Mouse (Mus musculus) intestine, embryonic 14.5 days (tissue): ENCODE data around the gene 1700001O22Rik. TPM values are rescaled to one million over a fixed set of nuclear protein-coding genes. Genes with fewer than 3 reads are reported as not detected.

ENCODE experiments used
- ATAC-seq: fragments of 200-750 bp; cut with Nextera tagmentation; replicated peaks from 2 replicates; pipeline ENCODE4 v1.8.0; 2017; ENCODE audit warnings: low read depth, moderate number of reproducible peaks, moderate TSS enrichment, moderate library complexity; ENCODE audit not compliant: low FRiP score, low TSS enrichment
- DNase-seq: peaks from one replicate; pipeline ENCODE4 v3.0.0-alpha.2; 2018; ENCODE audit warnings: low spot score
- H3K27ac ChIP-seq: fragments of 300-500 bp; sonication (generic); 2 replicates; pipeline ENCODE4 v1.5.1; 2014; ENCODE audit warnings: low read depth, mild to moderate bottlenecking, control low read depth
- H3K27me3 ChIP-seq: fragments of 300-500 bp; sonication (generic); replicated peaks from 2 replicates; pipeline ENCODE4 v1.6.1; 2014; ENCODE audit warnings: low read length, control low read depth; ENCODE audit not compliant: control insufficient read depth, insufficient read depth
- H3K36me3 ChIP-seq: fragments of 300-500 bp; sonication (generic); 2 replicates; pipeline ENCODE4 v1.6.1; 2014; ENCODE audit warnings: low read length, control low read depth; ENCODE audit not compliant: control insufficient read depth, insufficient read depth
- H3K4me1 ChIP-seq: fragments of 300-500 bp; sonication (generic); replicated peaks from 2 replicates; pipeline ENCODE4 v1.6.1; 2014; ENCODE audit warnings: low read length, control low read depth, mixed read lengths; ENCODE audit not compliant: control insufficient read depth, insufficient read depth
- H3K4me2 ChIP-seq: fragments of 300-500 bp; sonication (generic); 2 replicates; pipeline ENCODE4 v1.6.1; 2014; ENCODE audit warnings: low read length
- H3K4me3 ChIP-seq: fragments of 300-500 bp; sonication (generic); 2 replicates; pipeline ENCODE4 v1.5.1; 2014; ENCODE audit warnings: low read depth, low read length, control low read depth, mixed read lengths
- H3K9ac ChIP-seq: fragments of 300-500 bp; sonication (generic); 2 replicates; pipeline ENCODE4 v1.6.1; 2014; ENCODE audit warnings: mild to moderate bottlenecking, low read length
- H3K9me3 ChIP-seq: fragments of 300-500 bp; sonication (generic); 2 replicates; pipeline ENCODE4 v1.6.1; 2016; ENCODE audit warnings: low read length, control low read depth; ENCODE audit not compliant: control insufficient read depth
- WGBS: fragments of 180-500 bp; shearing (Covaris S2); extraction: QIAGEN DNeasy Blood & Tissue Kit; methylation state at CpG from one replicate; pipeline ENCODE4 v1.1.7; 2014; 5-methylcytosine and 5-hydroxymethylcytosine counted together
- polyA plus RNA-seq: library from polyadenylated mRNA; unstranded; fragments of >200 nt; fragmentation: Nextera tagmentation; extraction: Ambion mirVana; gene quantifications from 2 replicates; pipeline ENCODE4 v1.2.1, GENCODE M21; 2014

1700001O22Rik gene
- polyA plus RNA-seq, 1 experiment from 2014 or later, result 2.1 TPM

DNA sequence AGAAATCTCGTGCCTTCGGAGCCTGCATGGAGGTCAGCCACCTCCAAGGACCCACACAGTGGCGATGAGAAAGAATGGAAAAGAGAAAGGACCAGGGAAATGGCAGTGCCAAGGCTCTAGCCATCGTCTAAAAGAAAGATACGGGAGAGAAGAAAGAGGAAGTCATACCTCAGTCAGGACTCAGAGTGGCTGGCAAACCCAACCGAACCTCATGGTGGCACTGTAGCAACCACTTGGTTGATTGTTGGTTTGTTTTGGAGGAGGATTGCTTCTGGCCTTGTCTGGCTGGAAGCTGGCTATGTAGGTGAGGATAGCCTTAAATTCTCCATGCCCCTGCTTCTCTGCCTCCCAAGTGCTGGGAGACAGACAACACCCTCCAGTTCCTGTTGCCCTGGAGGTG, 34.3 kb downstream of the 1700001O22Rik start:
- ATAC-seq (no peak), DNase-seq (no peak)
- Histone ChIP-seq H3K27me3 (no peaks in the 10 kb centered on the region), H3K9ac (no peak overlapping the region), H3K9me3 (0 out of 2 replicates have a peak, but pooled peaks cover 7% of the 10 kb centered on the region), H3K36me3 (no peaks in the 10 kb centered on the region), H3K4me3 (no peak overlapping the region), H3K4me2 (no peak overlapping the region), H3K4me1 (peaks cover 9% of the 10 kb centered on the region; the same call in 1 of the 2 replicates), H3K27ac (no peak overlapping the region)
- WGBS, result 49% methylated on average over 6 of the region's 6 CpGs

DNA sequence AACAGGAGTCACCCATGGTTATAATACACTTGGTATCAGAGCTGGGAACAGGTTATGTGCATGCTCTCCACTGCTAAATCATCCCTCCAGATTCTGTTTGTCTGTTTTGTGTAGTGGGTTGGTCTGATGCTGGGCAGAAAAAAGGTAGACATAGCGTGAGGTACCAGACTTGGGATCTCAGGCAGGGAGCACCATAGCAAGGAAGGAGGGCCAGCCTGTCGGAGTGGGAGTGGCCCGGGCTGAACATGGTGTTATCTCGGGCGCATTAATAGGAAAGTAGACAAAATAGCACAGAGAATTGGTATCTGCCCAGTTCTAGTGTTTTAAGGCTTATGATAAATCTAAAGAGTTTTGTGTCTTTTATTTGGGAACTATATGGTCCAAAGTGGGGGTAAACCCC, 34.9 kb downstream of the 1700001O22Rik start:
- H3K4me1 ChIP-seq, result peaks cover 9% of the 10 kb centered on the region; the same call in 1 of the 2 replicates
- 71% methylated on average over 5 of the region's 5 CpGs for WGBS

DNA sequence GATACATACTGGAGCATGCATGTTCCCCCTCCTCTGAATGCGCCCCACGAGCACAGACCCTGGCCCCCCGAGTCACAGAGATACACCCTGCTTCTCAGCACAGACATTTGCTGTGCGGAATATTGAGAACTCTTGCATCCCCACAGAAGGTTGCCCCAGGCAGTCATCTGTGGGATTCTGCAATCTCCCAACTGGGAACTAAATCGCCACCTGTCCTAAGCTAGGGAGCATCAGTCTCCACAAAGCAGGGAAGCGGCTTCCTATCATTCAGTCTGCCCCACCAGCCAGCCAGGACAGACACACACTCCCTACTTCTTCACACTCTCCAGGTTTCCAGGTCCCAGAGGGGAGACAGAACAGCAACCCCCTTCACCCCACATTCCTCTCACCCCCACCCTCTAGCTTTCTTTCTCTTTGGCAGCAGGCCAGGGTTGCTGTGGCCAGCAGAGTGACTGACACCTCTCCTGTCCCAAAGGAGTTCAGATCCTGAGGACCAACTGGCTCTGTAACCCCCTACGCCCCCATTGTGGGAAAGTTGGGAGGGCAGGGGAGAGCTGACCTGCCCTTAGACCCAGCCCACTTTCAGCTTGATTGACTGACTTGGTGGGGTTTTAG, 35.7 kb downstream of the 1700001O22Rik start:
- H3K9ac ChIP-seq, result no peak overlapping the region
- DNase-seq (no peak), ATAC-seq (no peak)
- no peaks in the 10 kb centered on the region for H3K27me3 ChIP-seq
- no peak overlapping the region for H3K4me2 ChIP-seq
- no peak overlapping the region for H3K4me3 ChIP-seq
- peaks cover 8% of the 10 kb centered on the region; the same call in 1 of the 2 replicates for H3K4me1 ChIP-seq
- WGBS, result 82% methylated on average over 7 of the region's 7 CpGs
- H3K27ac ChIP-seq, result no peak overlapping the region
- no peaks in the 10 kb centered on the region for H3K36me3 ChIP-seq
- peaks cover 8% of the 10 kb centered on the region for H3K9me3 ChIP-seq

More for the DNA sequence above, 34.9 kb downstream of the 1700001O22Rik start:
- Histone ChIP-seq H3K4me3 (no peak overlapping the region), H3K27ac (no peak overlapping the region), H3K4me2 (no peak overlapping the region), H3K9me3 (0 out of 2 replicates have a peak, but pooled peaks cover 7% of the 10 kb centered on the region), H3K36me3 (no peaks in the 10 kb centered on the region), H3K27me3 (no peaks in the 10 kb centered on the region), H3K9ac (no peak overlapping the region)
- DNase-seq (no peak), ATAC-seq (no peak)

DNA sequence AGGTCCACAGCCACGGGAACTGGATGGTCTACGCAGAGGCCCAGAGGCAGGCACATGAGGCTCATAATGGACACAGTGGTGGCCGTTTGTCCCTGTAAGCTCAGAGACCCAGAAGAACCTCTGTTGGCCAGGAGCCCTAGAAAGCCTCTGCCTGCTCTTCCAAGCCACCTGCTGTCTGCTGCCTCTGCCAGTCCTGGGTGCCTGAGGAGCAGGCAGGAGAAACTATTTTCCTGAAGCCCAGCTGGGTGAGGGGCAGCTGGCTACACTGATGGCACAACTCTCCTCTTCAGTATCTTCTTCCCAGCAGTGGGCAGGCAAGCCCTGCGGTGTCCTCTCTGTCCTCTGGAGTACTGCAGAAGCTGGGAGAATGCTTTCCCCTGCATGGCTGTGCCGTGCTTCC, 37.0 kb downstream of the 1700001O22Rik start:
- peaks cover 15% of the 10 kb centered on the region for H3K9me3 ChIP-seq
- no peaks in the 10 kb centered on the region for H3K36me3 ChIP-seq
- 79% methylated on average over 5 of the region's 5 CpGs for WGBS
- no peaks in the 10 kb centered on the region for H3K27me3 ChIP-seq
- DNase-seq (no peak), ATAC-seq (no peak)
- no peaks in the 10 kb centered on the region for H3K4me1 ChIP-seq
- no peak overlapping the region for H3K9ac ChIP-seq
- no peak overlapping the region for H3K4me3 ChIP-seq
- H3K27ac ChIP-seq, result no peak overlapping the region
- H3K4me2 ChIP-seq, result no peak overlapping the region

DNA sequence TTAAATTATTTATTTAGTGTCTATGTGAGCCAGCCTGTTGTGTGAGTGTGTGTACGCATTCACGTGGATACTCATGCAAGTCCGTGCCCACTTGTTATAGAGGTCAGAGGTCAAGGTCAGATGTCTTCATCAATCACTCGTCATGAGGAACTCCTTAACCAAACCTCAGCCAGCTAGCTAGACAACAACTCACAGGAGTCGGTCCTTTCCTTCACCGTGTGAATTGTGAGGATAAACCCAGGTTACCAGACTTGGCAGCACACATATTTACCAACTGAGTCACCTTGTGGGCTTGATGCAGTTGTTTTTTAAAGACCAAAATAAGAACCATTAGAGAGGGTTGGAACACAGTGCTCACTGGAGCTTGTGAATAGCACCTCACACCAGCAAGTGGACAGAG, 42.8 kb downstream of the 1700001O22Rik start:
- H3K36me3 ChIP-seq, result no peaks in the 10 kb centered on the region
- H3K27ac ChIP-seq, result no peak overlapping the region
- H3K27me3 ChIP-seq, result no peaks in the 10 kb centered on the region
- DNase-seq (no peak), ATAC-seq (no peak)
- H3K9me3 ChIP-seq, result peaks cover 19% of the 10 kb centered on the region
- no peak overlapping the region for H3K4me3 ChIP-seq
- H3K4me2 ChIP-seq, result no peak overlapping the region
- H3K4me1 ChIP-seq, result peaks cover 27% of the 10 kb centered on the region
- no peak overlapping the region for H3K9ac ChIP-seq
- 36% methylated on average over 6 of the region's 6 CpGs for WGBS

DNA sequence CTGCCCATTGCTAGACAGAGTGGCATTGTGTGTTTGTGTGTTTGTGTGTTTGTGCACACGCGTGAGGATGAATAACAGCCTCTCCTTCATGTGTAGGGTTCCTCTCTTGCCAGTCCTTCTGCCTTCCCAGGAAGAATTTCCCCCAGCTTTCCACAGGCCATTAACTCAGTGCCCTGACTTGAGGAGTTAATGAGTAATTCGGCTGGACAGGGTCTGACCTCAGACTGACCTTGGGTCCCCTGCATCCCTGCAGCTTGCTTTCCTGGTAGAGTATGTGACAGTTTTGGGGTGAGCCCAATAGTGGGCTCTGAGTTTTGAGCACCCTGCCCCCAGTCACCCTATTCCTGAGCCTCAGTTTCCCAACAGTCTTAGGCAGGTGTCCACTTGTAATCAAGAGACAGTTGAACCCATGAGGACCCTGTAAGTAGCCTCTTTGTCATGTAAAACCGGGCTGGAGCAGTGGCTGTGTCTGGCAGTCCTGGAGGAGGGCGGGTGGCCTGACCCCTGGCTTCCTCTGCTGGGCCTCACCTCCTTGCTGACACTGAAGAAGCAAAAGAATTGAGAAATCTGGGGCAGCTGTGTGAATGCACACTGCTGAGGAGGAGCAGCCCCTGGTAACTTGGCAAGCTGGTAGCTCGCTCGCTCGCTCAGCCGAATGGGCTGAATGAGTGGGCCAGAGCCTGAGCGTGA, 43.5 kb downstream of the 1700001O22Rik start:
- Histone ChIP-seq H3K4me1 (peaks cover 27% of the 10 kb centered on the region), H3K4me3 (no peak overlapping the region), H3K4me2 (no peak overlapping the region), H3K27me3 (no peaks in the 10 kb centered on the region), H3K9me3 (peaks cover 18% of the 10 kb centered on the region), H3K27ac (peak overlapping the region; percentile 90; the same call in 1 of the 2 replicates), H3K9ac (no peak overlapping the region), H3K36me3 (no peaks in the 10 kb centered on the region)
- ATAC-seq, result no peak
- no peak for DNase-seq
- 56% methylated on average over 10 of the region's 10 CpGs for WGBS

DNA sequence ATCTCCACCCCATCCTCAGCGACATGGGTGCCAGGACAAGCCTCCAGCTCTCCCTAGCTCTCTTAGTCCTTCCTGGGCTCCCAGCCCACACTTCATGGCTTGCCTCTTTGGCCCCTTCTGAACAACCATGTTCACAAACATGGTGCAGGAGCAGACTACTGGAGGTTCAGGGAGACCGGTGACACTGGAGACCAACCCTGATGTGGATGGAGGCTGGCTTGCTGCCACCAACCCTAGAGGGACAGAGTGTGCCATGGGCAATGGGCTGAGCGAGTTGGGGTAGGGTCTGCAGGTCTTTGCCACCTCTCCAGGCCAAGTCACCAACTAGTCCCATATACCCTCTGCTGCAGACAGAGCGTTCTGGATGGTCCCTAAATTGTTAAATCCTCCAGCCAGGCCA, 44.0 kb downstream of the 1700001O22Rik start:
- DNase-seq (no peak), ATAC-seq (no peak)
- Histone ChIP-seq H3K27me3 (no peaks in the 10 kb centered on the region), H3K36me3 (no peaks in the 10 kb centered on the region), H3K9me3 (peaks cover 13% of the 10 kb centered on the region), H3K4me1 (peaks cover 27% of the 10 kb centered on the region), H3K9ac (no peak overlapping the region), H3K4me2 (no peak overlapping the region), H3K27ac (peak overlapping the region; percentile 90), H3K4me3 (no peak overlapping the region)
- WGBS, result 78% methylated on average over 4 of the region's 4 CpGs

DNA sequence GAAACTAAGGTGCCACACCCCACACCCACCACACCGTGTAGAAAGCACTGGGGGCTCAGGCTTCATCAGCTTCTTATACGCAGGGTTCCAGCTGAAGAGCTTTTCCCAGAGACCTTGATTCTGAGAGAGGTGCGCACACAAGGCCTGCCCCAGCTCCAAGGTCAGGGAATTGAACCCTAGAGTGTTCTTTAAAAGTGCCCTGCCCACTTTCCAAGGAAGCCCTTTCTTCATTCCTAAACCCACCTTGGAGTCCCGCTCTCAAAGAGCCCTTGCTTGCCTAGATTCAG, 44.4 kb downstream of the 1700001O22Rik start:
- Histone ChIP-seq H3K9ac (no peak overlapping the region; the same call in 1 of the 2 replicates), H3K4me2 (peak overlapping the region; percentile 35; the same call in 1 of the 2 replicates), H3K36me3 (no peaks in the 10 kb centered on the region), H3K27me3 (no peaks in the 10 kb centered on the region), H3K4me1 (peaks cover 27% of the 10 kb centered on the region), H3K9me3 (peaks cover 12% of the 10 kb centered on the region), H3K27ac (peak overlapping the region; percentile 90), H3K4me3 (no peak overlapping the region)
- no peak for DNase-seq
- ATAC-seq, result no peak
- WGBS, result 36% methylated on average over 4 of the region's 4 CpGs
